Mouse (Mus musculus) heart, postnatal 0 days (tissue): ENCODE results near the gene 2310034C09Rik. TPM values are rescaled to one million over a fixed set of nuclear protein-coding genes. Genes with fewer than 3 reads are reported as not detected.
"Not testable (repeated sequence)": the region's sequence is repeated elsewhere in the genome, so short reads cannot be mapped to it uniquely, and the experiment has no call there.

Source experiments
- ATAC-seq: fragments of 200-750 bp; cut with Nextera tagmentation; 2 replicates; pipeline ENCODE4 v1.8.0; 2017; ENCODE audit warnings: low read depth, moderate number of reproducible peaks, moderate library complexity; ENCODE audit not compliant: insufficient read depth
- DNase-seq: peaks from one replicate; pipeline ENCODE4 v3.0.0-alpha.2; 2016; ENCODE audit warnings: low spot score
- H3K27ac ChIP-seq: fragments of 300-500 bp; sonication (generic); 2 replicates; pipeline ENCODE4 v1.5.1; 2014; ENCODE audit warnings: low read depth, mild to moderate bottlenecking
- H3K27me3 ChIP-seq: fragments of 300-500 bp; sonication (generic); 2 replicates; pipeline ENCODE4 v1.6.1; 2014; ENCODE audit warnings: low read length, mixed read lengths; ENCODE audit not compliant: control insufficient read depth, insufficient read depth
- H3K36me3 ChIP-seq: fragments of 300-500 bp; sonication (generic); replicated peaks from 2 replicates; pipeline ENCODE4 v1.6.1; 2014; ENCODE audit warnings: low read length, mixed read lengths; ENCODE audit not compliant: control insufficient read depth, insufficient read depth
- H3K4me1 ChIP-seq: fragments of 300-500 bp; sonication (generic); 2 replicates; pipeline ENCODE4 v1.6.1; 2014; ENCODE audit warnings: antibody characterized with exemption; ENCODE audit not compliant: control insufficient read depth, insufficient read depth
- H3K4me2 ChIP-seq: fragments of 300-500 bp; sonication (generic); 2 replicates; pipeline ENCODE4 v1.6.1; 2014; ENCODE audit warnings: low read depth, mild to moderate bottlenecking, low read length, moderate library complexity
- H3K4me3 ChIP-seq: fragments of 300-500 bp; sonication (generic); 2 replicates; pipeline ENCODE4 v1.5.1; 2014; ENCODE audit warnings: low read depth, low read length
- H3K9ac ChIP-seq: fragments of 300-500 bp; sonication (generic); replicated peaks from 2 replicates; pipeline ENCODE4 v1.6.1; 2014; ENCODE audit warnings: low read depth, low read length, mixed read lengths
- H3K9me3 ChIP-seq: fragments of 300-500 bp; sonication (generic); replicated peaks from 2 replicates; pipeline ENCODE4 v1.6.1; 2016; ENCODE audit warnings: low read length; ENCODE audit not compliant: control insufficient read depth
- CTCF ChIP-seq: IDR thresholded peaks from 2 replicates; pipeline ENCODE4 v1.5.1; 2016; ENCODE audit warnings: antibody characterized with exemption, control low read depth, low read depth
- EP300 ChIP-seq: IDR thresholded peaks from 2 replicates; pipeline ENCODE4 v1.6.1; 2016; ENCODE audit warnings: antibody characterized with exemption, low read depth
- WGBS: fragments of 180-500 bp; shearing (Covaris S2); extraction: QIAGEN DNeasy Blood & Tissue Kit; methylation state at CpG from one replicate; pipeline ENCODE4 v1.1.7; 2014; 5-methylcytosine and 5-hydroxymethylcytosine counted together
- polyA plus RNA-seq: library from polyadenylated mRNA; unstranded; fragments of >200 nt; fragmentation: Nextera tagmentation; extraction: Ambion mirVana; gene quantifications from 2 replicates; pipeline ENCODE4 v1.2.1, GENCODE M21; 2015
- total RNA-seq: library from RNA; depleted of rRNA; stranded (reverse); fragments of >200 nt; gene quantifications from 2 replicates; pipeline ENCODE4 v1.2.3, GENCODE M21; 2014; ENCODE audit warnings: low replicate concordance

The 2310034C09Rik gene
- total and polyA plus RNA-seq, 2 experiments from 2014 or later = not detected

DNA sequence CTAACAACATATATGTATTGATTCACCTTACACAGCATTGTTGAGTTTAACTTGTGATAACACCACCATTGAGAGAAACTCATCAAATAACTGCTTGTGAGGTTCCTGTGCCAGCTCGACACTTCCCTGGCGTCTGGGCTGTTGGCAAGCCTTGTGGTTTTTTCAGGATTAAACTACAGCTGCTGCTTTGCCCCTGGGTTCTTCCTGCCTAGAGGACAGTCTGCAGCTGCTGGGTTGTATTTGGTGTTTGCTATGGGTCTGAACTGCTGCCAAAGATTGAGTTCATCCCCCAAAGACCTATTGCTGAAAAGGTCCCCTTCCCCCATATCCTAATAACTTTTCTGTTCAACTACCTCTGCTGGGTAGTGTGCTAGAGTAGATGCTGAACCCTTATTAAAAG lies 23.3 kb upstream of the 2310034C09Rik start:
- Histone ChIP-seq H3K27me3 (no peaks in the 10 kb centered on the region), H3K36me3 (no peaks in the 10 kb centered on the region), H3K4me2 (no peak overlapping the region), H3K27ac (no peak overlapping the region), H3K4me1 (no peaks in the 10 kb centered on the region), H3K9ac (no peak overlapping the region), H3K4me3 (no peak overlapping the region), H3K9me3 (no peaks in the 10 kb centered on the region)
- DNase-seq (no peak), ATAC-seq (no peak)
- TF ChIP-seq EP300 (no peak), CTCF (no peak)
- WGBS = 29% methylated on average over 2 of the region's 2 CpGs

GRCm38 (mm10) chr16:88744750-88745340 lies 13.8 kb upstream of the 2310034C09Rik start:
- Histone ChIP-seq H3K9ac (no peak overlapping the region), H3K36me3 (no peaks in the 10 kb centered on the region), H3K4me3 (no peak overlapping the region), H3K27me3 (no peaks in the 10 kb centered on the region), H3K27ac (no peak overlapping the region), H3K4me1 (no peaks in the 10 kb centered on the region), H3K9me3 (no peaks in the 10 kb centered on the region), H3K4me2 (no peak overlapping the region)
- DNase-seq (peak; percentile 7), ATAC-seq (no peak)
- WGBS = 55% methylated on average over 4 of the region's 4 CpGs
- TF ChIP-seq CTCF = no peak
- 0 out of 2 replicates have a peak, but pooled peaks have one; percentile 35 for TF ChIP-seq EP300

GRCm38 (mm10) chr16:88747943-88748342 lies 10.7 kb upstream of the 2310034C09Rik start:
- no peak for DNase-seq
- H3K9ac ChIP-seq = no peak overlapping the region
- TF ChIP-seq EP300 (no peak), CTCF (no peak)
- WGBS = 45% methylated on average over 4 of the region's 4 CpGs
- ATAC-seq = no peak
- H3K27ac ChIP-seq = no peak overlapping the region
- no peak overlapping the region for H3K4me3 ChIP-seq
- H3K9me3 ChIP-seq = no peaks in the 10 kb centered on the region
- H3K4me2 ChIP-seq = no peak overlapping the region
- no peaks in the 10 kb centered on the region for H3K4me1 ChIP-seq
- no peaks in the 10 kb centered on the region for H3K36me3 ChIP-seq
- no peaks in the 10 kb centered on the region for H3K27me3 ChIP-seq

DNA sequence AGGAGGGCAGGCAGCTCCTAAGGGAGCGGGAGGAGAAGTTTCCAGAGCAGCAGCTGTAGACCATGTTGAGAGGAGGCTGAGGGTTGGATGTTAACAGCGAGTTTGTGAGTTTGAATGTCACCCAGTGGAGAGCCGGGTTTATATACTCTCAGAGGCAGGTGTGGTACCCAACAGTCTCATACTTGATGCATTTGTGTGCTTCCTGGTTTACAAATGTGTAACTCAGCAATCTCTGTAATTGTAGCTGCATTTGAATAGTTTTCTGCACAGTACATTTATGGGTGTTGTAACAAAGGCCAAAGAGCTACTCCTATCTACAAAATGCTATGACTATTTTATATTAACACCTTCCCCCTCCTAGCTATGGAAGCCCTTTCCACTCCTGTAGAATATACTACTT lies 7.1 kb upstream of the 2310034C09Rik start, which contains the start of gene Krtap13:
TSS of gene Krtap13 (minus strand) at position 101 of the 400 bp plus-strand sequence.
- H3K9ac ChIP-seq, H3K4me3 ChIP-seq, H3K36me3 ChIP-seq, H3K27me3 ChIP-seq, H3K27ac ChIP-seq, H3K4me2 ChIP-seq, DNase-seq, H3K9me3 ChIP-seq, H3K4me1 ChIP-seq, ATAC-seq: not testable (repeated sequence)
- 56% methylated on average over 3 of the region's 3 CpGs for WGBS

DNA sequence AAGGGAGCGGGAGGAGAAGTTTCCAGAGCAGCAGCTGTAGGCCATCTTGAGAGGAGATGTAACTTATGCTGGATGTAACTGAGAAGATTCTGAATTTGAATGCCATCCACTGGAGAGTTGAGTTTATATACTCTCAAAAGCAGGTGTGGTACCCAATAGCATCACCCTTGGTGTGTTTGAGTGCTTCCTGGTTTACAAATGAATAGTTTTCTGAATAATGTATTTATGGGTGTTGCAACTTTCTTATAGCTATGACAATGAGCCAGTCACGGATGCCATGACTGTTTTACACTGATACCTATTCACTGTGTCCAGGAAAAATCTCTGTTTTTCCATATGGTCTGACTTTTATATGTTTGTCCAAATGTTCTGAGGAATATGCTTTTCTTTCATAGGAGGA lies 15.5 kb downstream of the 2310034C09Rik start, which contains the start of gene 2310057N15Rik:
TSS of gene 2310057N15Rik (minus strand) at position 101 of the 400 bp plus-strand sequence.
- H3K4me3 ChIP-seq = no peak within 1 kb of the TSS
- 60% methylated on average over 2 of the region's 2 CpGs for WGBS
- no peak within 1 kb of the TSS for H3K4me2 ChIP-seq
- H3K27ac ChIP-seq = no peak within 1 kb of the TSS
- H3K9me3 ChIP-seq = no peaks in the 10 kb centered on the region
- no peak within 1 kb of the TSS for H3K9ac ChIP-seq
- H3K27me3 ChIP-seq = no peaks in the 10 kb centered on the region
- DNase-seq (no peak), ATAC-seq (no peak)
- TF ChIP-seq EP300 = no peak
- no peak for TF ChIP-seq CTCF
- H3K36me3 ChIP-seq = no peaks in the 10 kb centered on the region
- H3K4me1 ChIP-seq = no peaks in the 10 kb centered on the region

DNA sequence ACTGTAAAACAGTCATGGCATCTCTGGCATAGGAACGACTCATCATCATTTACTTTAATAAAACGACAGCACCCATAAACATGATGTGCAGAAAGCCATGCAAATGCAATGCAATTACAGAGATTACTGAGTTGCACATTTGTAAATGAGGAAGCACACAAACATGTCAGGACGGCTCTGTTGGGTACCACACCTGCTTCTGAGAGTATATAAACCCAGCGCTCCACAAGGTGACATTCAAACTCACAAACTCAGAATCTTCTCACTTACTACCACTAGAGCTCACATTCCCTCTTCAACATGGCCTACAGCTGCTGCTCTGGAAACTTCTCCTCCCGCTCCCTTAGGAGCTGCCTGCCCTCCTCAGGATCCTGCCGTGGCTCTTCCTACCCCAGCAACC lies 18.9 kb downstream of the 2310034C09Rik start, which contains the start of gene Gm5965:
TSS of gene Gm5965 (plus strand) at position 301 of the 400 bp plus-strand sequence.
- WGBS = 71% methylated on average over 5 of the region's 6 CpGs

More for the DNA sequence above, 18.9 kb downstream of the 2310034C09Rik start, which contains the start of gene Gm5965:
- DNase-seq = no peak
- TF ChIP-seq CTCF (no peak), EP300 (no peak)
- Histone ChIP-seq H3K9ac (no peak within 1 kb of the TSS), H3K4me3 (no peak within 1 kb of the TSS), H3K27me3 (no peaks in the 10 kb centered on the region), H3K27ac (no peak within 1 kb of the TSS), H3K4me1 (no peaks in the 10 kb centered on the region), H3K36me3 (no peaks in the 10 kb centered on the region), H3K9me3 (no peaks in the 10 kb centered on the region), H3K4me2 (no peak within 1 kb of the TSS)
- no peak for ATAC-seq
